In genomic region chrX:96097491-96097970, GRCm38 (mm10) we compare ENCODE assay signal across 8 mouse cellular contexts. TPM values are rescaled to one million over a fixed set of nuclear protein-coding genes. Genes with fewer than 3 reads are reported as not detected.
DNase-seq lines count a peak whose midpoint lies in the region; ATAC-seq and TF ChIP-seq lines count a peak whose summit lies in the region.

No protein-coding gene starts in this region.

- peak overlapping the region; percentile 59 for H3K4me3 ChIP-seq in midbrain, embryonic 10.5 days
- no peak overlapping the region for H3K4me3 ChIP-seq in midbrain, postnatal 0 days (ENCODE audit: low read depth, low read length)
- H3K4me3 ChIP-seq in embryonic facial prominence, embryonic 15.5 days (replicated peaks) = peak overlapping the region; percentile 56; the same call in 1 of the 2 replicates
- H3K4me3 ChIP-seq in limb, embryonic 13.5 days = peak overlapping the region; percentile 58

- no peak overlapping the region for H3K4me2 ChIP-seq in midbrain, postnatal 0 days (ENCODE audit: low read depth, low read length, poor library complexity, severe bottlenecking)
- peak overlapping the region; percentile 51 for H3K4me2 ChIP-seq in embryonic facial prominence, embryonic 15.5 days (replicated peaks)
- peak overlapping the region; percentile 69 for H3K4me2 ChIP-seq in limb, embryonic 13.5 days (replicated peaks)

- H3K9me3 ChIP-seq in midbrain, embryonic 10.5 days (replicated peaks) = no peaks in the 10 kb centered on the region
- H3K9me3 ChIP-seq in midbrain, postnatal 0 days (ENCODE audit: low read length) = no peaks in the 10 kb centered on the region
- no peaks in the 10 kb centered on the region for H3K9me3 ChIP-seq in embryonic facial prominence, embryonic 15.5 days (replicated peaks)
- H3K9me3 ChIP-seq in limb, embryonic 13.5 days = no peaks in the 10 kb centered on the region

- no peak for TF ChIP-seq CTCF in midbrain, postnatal 0 days (IDR thresholded peaks at IDR 0.05)

- peak overlapping the region; percentile 81 for H3K27ac ChIP-seq in midbrain, embryonic 10.5 days (replicated peaks)
- no peak overlapping the region for H3K27ac ChIP-seq in midbrain, postnatal 0 days (ENCODE audit: low read depth, low read length)
- no peak overlapping the region for H3K27ac ChIP-seq in embryonic facial prominence, embryonic 15.5 days (replicated peaks)
- H3K27ac ChIP-seq in limb, embryonic 13.5 days = no peak overlapping the region

- no peak for DNase-seq in midbrain, embryonic 10.5 days (ENCODE audit: low spot score)
- no peak for DNase-seq in midbrain, postnatal 0 days (ENCODE audit: low spot score)
- peak; percentile 5 for DNase-seq in thymus, postnatal 0 days (ENCODE audit: low spot score)
- DNase-seq in cerebellum, postnatal 10 days = no peak
- no peak for DNase-seq in Muller cell, postnatal 12 days (ENCODE audit: inconsistent ontology term)
- DNase-seq in layer of hippocampus, adult 8-10 months (ENCODE audit: low spot score in 2 of 2) = no peak

- peaks cover 14% of the 10 kb centered on the region; the same call in 1 of the 2 replicates for H3K27me3 ChIP-seq in midbrain, embryonic 10.5 days (ENCODE audit: low read depth, poor library complexity, severe bottlenecking)
- no peaks in the 10 kb centered on the region; the same call in 1 of the 2 replicates for H3K27me3 ChIP-seq in midbrain, postnatal 0 days (ENCODE audit: insufficient read depth, low read length)
- H3K27me3 ChIP-seq in embryonic facial prominence, embryonic 15.5 days = peaks cover 6% of the 10 kb centered on the region; the same call in 1 of the 2 replicates
- H3K27me3 ChIP-seq in limb, embryonic 13.5 days = peaks cover 2% of the 10 kb centered on the region; the same call in 1 of the 2 replicates

- WGBS in midbrain, embryonic 10.5 days = 43% methylated on average over 5 of the region's 5 CpGs
- 49% methylated on average over 5 of the region's 5 CpGs for WGBS in midbrain, postnatal 0 days
- 43% methylated on average over 5 of the region's 5 CpGs for WGBS in embryonic facial prominence, embryonic 15.5 days
- 45% methylated on average over 5 of the region's 5 CpGs for WGBS in limb, embryonic 13.5 days

- no peaks in the 10 kb centered on the region for H3K36me3 ChIP-seq in midbrain, embryonic 10.5 days
- H3K36me3 ChIP-seq in midbrain, postnatal 0 days (ENCODE audit: insufficient read depth, low read length) = no peaks in the 10 kb centered on the region
- H3K36me3 ChIP-seq in embryonic facial prominence, embryonic 15.5 days = no peaks in the 10 kb centered on the region
- H3K36me3 ChIP-seq in limb, embryonic 13.5 days = no peaks in the 10 kb centered on the region

- peaks cover 7% of the 10 kb centered on the region; the same call in 1 of the 2 replicates for H3K4me1 ChIP-seq in midbrain, embryonic 10.5 days
- no peaks in the 10 kb centered on the region for H3K4me1 ChIP-seq in midbrain, postnatal 0 days (ENCODE audit: insufficient read depth, low read length)
- no peaks in the 10 kb centered on the region for H3K4me1 ChIP-seq in embryonic facial prominence, embryonic 15.5 days
- H3K4me1 ChIP-seq in limb, embryonic 13.5 days = 0 out of 2 replicates have a peak, but pooled peaks cover 5% of the 10 kb centered on the region

- no peak for ATAC-seq in midbrain, postnatal 0 days (ENCODE audit: low FRiP score)
- ATAC-seq in embryonic facial prominence, embryonic 15.5 days (ENCODE audit: insufficient number of reproducible peaks, low FRiP score, low TSS enrichment, low read depth) = no peak
- ATAC-seq in limb, embryonic 13.5 days (ENCODE audit: low FRiP score, low read depth) = no peak

- no peak overlapping the region for H3K9ac ChIP-seq in midbrain, postnatal 0 days (replicated peaks; ENCODE audit: low read length, poor library complexity, severe bottlenecking)
- no peak overlapping the region for H3K9ac ChIP-seq in embryonic facial prominence, embryonic 15.5 days
- H3K9ac ChIP-seq in limb, embryonic 13.5 days = no peak overlapping the region

RNA-seq across cellular contexts. Expression of gene Msn, which starts 1.7 kb away (rescaled TPM):
- 114 and 122 TPM in 2 replicates for polyA plus RNA-seq in midbrain, embryonic 10.5 days (2016; fragmentation: Nextera tagmentation; extraction: Ambion mirVana)
- 17.8 and 18.1 TPM in 2 replicates for total RNA-seq in midbrain, postnatal 0 days (2014; rRNA removed)
- polyA plus RNA-seq in midbrain, postnatal 0 days (2015; fragmentation: Nextera tagmentation; extraction: Ambion mirVana) = 20.6 and 22.8 TPM in 2 replicates
- polyA plus RNA-seq in embryonic facial prominence, embryonic 15.5 days (2015; fragmentation: Nextera tagmentation; extraction: Ambion mirVana) = 112 and 113 TPM in 2 replicates
- polyA plus RNA-seq in limb, embryonic 13.5 days (2015; fragmentation: Nextera tagmentation; extraction: Ambion mirVana) = 77.9 and 87.0 TPM in 2 replicates
- 186 and 211 TPM in 2 replicates for polyA plus RNA-seq in thymus, postnatal 0 days (2015; fragmentation: Nextera tagmentation; extraction: Ambion mirVana)
- 10 to 100 TPM; 20.7 to 56.0 (median 33.5) TPM for total RNA-seq in layer of hippocampus, adult 8-10 months (2022)
